Mouse (Mus musculus) layer of hippocampus, postnatal 14 days (tissue): ENCODE results near the gene Tmem221. TPM values are rescaled to one million over a fixed set of nuclear protein-coding genes. Genes with fewer than 3 reads are reported as not detected.

Experiments
- DNase-seq, 2 experiments: peaks; one replicate each; pipeline ENCODE4 v3.0.0; 2021 to 2022; ENCODE audit warnings: low spot score in 2 of 2, mixed read lengths in 1 of 2
- long read RNA-seq, 2 experiments: library from polyadenylated mRNA; stranded (forward); transcript quantifications; one replicate each; pipeline ENCODE4 v2.0.0; 2021
- total RNA-seq, 2 experiments: library from RNA; stranded (reverse); gene quantifications; 2 replicates each; pipeline ENCODE4 v1.2.3; 2021

The Tmem221 gene
- total RNA-seq: under 1 TPM in 1 of 2 experiments, not detected in 1; 0.35 TPM
- long read RNA-seq, experiment 1: 0 reads
- long read RNA-seq, experiment 2: 0 reads

DNA sequence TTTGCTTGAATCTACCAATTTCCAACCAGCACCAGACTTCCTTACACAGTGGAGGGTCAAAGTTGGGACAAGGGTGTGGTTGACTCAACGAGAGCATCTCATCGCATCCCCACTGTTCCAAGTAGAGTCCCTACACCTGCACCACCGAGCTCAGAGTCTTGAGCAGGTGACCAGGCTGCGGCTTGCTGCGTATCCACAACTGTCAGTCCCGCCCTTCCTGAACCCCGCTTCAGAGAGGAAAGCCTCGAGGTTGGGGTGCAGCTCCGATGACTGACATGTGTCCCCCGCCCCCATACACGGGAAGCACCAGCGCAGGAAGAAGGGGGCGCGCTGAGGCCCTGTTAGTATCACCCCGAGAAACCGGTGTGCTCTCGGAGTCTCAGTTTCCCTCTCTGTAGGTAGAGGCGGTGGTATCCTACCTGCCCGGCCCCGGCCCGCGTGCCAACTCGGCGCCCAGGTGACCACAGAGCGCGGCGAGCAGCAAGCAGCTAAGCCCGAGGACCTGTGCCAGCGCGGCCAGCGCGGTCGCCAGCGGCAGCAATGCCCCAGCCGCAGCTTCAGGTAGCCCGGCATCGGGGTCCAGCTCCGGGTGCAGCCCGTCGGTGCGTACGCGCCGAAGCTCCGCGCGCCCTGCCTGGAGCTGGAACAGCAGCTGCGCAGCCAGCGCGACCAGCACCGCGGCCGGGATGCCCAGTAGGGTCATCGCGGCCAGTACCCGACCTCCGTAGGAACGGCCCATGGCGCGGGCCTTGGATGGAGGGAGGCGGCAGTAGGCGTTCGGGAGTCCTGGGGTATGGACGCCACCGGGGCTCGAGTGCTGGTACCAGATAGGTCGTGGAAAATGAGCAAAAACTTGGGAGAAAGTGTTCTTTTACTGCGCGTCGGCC lies at the start of gene Tmem221:
TSS of gene Tmem221 (minus strand) at position 801 of the 887 bp plus-strand sequence.
- DNase-seq: no peak

DNA sequence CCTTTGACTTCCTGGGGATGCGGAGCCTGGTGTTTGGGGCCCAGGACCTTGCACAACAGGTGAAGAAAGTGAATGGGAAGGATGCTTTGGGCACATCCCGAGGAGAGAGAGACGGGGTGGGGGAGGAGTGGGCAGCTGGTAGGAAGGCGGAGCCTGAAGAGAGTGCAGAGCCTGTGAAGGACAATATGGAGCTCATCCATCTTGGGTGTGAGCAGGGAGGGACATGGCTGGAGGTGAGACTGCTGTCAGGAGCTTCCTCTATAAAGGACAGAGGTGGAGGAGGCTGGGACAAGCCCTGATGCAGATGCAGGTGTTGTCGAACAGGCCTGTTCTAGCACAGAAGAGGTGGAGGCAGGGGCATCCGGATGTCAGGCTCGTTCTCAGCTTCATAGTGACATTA lies 45.4 kb upstream of the Tmem221 start:
- DNase-seq: no peak

- no peak for DNase-seq
Measured at GRCm38 (mm10) chr8:71602666-71603334, 44.1 kb upstream of the Tmem221 start.

GRCm38 (mm10) chr8:71601939-71602665 lies 43.4 kb upstream of the Tmem221 start:
- DNase-seq: no peak

- no peak for DNase-seq
Measured at GRCm38 (mm10) chr8:71598841-71599240, 40.2 kb upstream of the Tmem221 start.

- DNase-seq: no peak
Measured at GRCm38 (mm10) chr8:71598375-71598774, 39.7 kb upstream of the Tmem221 start.

DNA sequence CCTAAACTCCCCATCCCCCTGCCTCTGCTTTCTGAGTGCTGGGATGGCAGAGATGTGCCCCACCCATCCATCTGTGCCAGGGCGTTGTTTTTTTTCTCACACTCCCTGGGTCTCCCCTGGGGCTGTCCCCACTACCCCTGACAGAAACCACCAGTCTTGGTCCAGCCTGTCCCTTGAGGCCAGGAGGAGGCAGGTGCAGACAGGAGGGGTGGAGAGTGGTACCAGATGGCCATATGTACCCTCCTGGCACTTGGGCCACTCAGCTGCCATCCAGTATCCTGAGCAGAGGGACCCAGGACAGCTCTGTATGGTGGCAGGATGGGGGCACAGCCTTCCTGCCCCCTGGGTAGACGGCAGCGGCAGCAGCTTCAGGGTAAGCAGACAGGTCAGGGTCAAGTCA lies 38.8 kb upstream of the Tmem221 start, which contains the start of gene Fam129c:
TSS of gene Fam129c (plus strand) at position 198 of the 400 bp plus-strand sequence.
- DNase-seq: no peak

DNA sequence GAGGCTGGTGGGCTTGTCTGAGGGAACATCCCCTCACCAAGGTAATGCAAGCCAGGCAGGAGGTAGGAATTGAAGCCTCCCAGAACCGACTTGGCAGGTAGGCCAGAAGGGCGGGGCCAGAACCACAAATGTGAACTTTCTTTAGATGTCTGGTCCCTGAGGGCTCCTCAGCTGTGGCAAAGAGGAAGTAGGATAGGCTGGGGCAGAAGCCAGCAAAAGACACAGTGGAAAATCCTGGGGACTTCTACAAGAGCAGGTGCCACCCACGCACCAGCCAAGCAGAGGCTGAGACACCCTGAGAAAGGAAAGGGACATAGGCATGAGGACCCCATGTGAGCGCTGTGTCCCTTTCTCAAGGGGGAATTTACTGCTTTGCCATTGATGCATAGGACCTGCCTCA lies 38.1 kb upstream of the Tmem221 start:
- no peak for DNase-seq

DNA sequence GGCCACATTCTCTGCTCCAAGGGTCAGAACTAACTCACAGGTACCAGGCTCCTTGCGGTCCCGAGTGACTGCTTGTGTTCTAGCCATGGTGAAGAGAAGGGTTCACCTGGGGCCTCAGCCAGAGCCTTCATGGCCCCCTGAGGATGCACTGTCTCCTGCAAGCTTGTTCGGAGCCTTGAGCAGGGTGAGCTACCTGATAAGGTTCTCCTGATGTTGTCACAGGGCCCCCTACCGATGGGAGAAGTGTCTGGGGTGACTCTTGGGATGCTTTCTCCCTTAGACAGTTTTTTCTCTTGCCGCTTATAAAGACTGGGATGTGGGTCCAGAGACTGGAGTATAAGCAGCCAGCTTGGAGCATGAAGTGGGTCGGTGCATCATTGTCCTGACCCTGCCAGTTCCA lies 37.7 kb upstream of the Tmem221 start:
- no peak for DNase-seq

GRCm38 (mm10) chr8:71595862-71596261 lies 37.2 kb upstream of the Tmem221 start:
- peak; percentile 89 to 90 for DNase-seq

DNA sequence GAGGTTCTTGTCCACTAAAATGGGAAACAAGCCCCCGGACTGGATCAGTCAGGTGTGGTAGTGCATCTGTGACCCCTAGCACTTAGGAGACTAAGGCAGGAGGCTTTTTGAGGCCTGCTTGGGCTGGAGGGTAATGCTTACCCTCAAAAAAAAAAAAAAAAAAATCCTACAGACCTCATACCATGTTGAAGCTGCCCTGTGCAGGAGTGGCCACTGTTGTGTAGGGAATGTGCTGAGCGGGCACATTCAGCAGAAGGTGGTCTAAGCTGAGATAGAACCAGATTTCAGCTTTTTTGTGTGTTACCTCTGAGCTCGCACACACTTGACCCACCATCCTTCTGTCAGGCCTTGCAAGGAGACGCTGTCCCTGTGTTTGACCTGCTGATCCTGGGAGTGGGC lies 35.7 kb upstream of the Tmem221 start:
- no peak for DNase-seq

- DNase-seq: no peak
Measured at GRCm38 (mm10) chr8:71593556-71594323, 35.1 kb upstream of the Tmem221 start.

DNA sequence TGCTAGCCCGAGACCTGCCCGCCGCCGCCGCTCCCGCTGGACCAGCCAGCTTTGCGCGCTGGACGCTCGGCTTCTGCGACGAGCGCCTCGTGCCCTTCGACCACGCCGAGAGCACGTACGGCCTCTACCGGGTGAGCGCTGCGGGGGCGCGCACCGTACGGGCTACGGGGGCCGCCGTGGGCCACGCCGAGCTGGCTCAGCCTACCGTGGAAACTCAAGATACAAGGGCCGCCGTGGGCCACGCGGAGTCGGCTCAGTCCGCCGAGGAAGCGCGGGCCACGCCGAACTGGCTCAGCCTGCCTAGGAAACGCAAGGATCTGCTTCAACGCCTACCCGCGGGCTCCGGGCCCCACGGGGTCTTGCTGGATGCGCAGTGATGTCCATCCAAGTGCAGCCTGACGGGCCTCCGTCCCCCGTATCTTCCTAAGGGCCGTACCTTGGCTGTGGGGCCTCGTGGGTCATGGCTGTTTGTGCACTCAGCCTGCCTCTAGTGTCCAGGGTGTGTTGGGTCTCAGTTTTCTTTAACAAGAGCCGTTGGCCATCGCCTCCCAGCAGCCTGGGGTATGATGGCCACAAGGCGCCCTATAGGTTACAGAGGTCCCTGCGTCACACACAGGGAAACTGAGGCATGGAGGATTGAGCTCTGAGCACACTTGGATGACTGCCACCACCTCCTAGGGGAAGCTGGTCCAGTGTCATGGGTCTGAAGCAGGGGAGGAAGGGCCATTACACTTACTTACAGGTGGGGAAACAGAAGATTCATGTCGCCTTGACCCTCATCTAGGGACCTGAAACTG lies 33.9 kb upstream of the Tmem221 start:
- DNase-seq: peak in 1 of 2 experiments; percentile 82

GRCm38 (mm10) chr8:71591471-71592373 lies 33.1 kb upstream of the Tmem221 start, which contains the start of gene Pgls:
Pgls (plus strand) TSS chr8:71592176.
- peak; percentile 95 to 98 for DNase-seq

DNA sequence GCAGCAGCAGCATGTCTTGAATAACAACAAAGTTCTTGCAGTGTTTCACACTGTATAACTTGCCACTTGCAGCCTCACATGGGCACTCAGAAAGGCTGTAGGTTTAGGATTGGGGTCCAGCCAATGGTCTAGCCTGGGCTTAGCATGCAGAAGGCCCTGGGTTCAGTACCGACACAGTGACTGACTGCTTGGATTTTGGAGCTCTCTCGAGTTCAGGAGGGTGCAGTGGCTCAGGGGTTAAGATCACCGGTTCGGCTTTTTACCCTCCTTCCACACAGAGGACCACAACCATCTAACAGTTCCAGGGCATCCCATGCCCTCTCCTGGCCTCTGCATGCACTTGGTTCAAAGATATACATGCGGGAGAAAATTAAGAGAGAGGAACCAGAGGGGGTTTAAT lies 32.3 kb upstream of the Tmem221 start:
- no peak for DNase-seq

GRCm38 (mm10) chr8:71588762-71589161 lies 30.1 kb upstream of the Tmem221 start:
- DNase-seq: no peak

DNA sequence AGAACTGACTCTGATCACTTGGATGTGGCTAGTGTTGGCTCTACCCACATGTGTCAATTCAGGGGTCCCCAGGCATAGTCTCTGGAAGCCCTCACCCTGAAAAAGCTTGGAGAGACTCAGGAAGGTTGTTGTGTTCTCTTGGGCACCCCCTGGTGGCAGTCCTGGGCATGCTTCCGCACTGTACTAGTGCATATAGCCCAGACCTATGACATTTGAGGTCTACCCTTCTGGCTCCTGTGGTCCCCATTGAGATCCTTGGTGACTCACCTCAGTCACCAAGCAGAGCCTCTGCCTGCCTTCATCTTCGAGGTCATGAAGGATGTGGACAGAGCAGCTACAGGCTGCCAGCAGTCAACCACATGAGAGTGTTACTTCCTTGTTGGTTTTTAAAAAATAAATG lies 28.2 kb upstream of the Tmem221 start:
- peak in 1 of 2 experiments; percentile 50 for DNase-seq

DNA sequence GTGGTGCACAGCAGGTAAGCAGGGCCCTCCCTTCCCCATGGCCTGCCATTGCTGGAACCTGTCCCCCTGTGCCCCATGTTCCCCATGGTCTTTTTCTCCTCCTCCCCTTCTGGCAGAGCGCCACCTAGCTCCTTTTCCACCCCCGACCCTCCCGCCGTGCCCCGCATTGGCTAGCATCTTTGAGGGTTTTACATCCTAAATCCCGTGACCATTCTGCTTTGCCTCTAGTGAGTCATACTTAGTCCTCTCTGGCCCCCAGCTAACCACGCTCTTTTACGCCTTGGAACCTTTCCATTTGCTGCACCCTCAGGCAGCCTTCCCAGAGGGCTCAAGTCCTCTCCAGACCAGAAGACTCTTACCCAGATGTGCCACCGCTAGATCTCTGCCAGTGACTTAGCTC lies 21.5 kb upstream of the Tmem221 start:
- DNase-seq: no peak

DNA sequence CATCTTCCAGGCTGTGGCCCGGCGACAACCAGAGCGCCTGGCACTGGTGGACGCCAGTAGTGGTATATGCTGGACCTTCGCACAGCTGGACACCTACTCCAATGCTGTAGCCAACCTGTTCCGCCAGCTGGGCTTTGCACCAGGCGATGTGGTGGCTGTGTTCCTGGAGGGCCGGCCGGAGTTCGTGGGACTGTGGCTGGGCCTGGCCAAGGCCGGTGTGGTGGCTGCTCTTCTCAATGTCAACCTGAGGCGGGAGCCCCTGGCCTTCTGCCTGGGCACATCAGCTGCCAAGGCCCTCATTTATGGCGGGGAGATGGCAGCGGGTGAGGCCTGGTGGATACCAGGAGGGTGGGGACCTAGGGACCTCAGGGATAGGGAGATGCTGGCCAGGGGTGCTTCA lies 20.8 kb upstream of the Tmem221 start:
- DNase-seq: no peak
